Mouse (Mus musculus): ENCODE measurements around the gene Arsk. TPM values are rescaled to one million over a fixed set of nuclear protein-coding genes. Genes with fewer than 3 reads are reported as not detected.
A peak's percentile ranks its signal among the peaks of the same experiment; 100 is the strongest.

The Arsk gene
- total RNA-seq (2021): 1 to 10 TPM; 3.7 to 4.8 TPM
- long read RNA-seq, experiment 1, transcript Arsk-201 (8 exons, 3,657 nt): major isoform, 5 of 5 reads
- long read RNA-seq, experiment 1, partial matches to known transcripts: 0 of 5 reads
- long read RNA-seq, experiment 1, other reads (novel, unspliced or antisense): 0 of 5 reads
- long read RNA-seq, experiment 2, partial matches to known transcripts: 0 of 3 reads
- long read RNA-seq, experiment 2, other reads (novel, unspliced or antisense): 0 of 3 reads

DNA sequence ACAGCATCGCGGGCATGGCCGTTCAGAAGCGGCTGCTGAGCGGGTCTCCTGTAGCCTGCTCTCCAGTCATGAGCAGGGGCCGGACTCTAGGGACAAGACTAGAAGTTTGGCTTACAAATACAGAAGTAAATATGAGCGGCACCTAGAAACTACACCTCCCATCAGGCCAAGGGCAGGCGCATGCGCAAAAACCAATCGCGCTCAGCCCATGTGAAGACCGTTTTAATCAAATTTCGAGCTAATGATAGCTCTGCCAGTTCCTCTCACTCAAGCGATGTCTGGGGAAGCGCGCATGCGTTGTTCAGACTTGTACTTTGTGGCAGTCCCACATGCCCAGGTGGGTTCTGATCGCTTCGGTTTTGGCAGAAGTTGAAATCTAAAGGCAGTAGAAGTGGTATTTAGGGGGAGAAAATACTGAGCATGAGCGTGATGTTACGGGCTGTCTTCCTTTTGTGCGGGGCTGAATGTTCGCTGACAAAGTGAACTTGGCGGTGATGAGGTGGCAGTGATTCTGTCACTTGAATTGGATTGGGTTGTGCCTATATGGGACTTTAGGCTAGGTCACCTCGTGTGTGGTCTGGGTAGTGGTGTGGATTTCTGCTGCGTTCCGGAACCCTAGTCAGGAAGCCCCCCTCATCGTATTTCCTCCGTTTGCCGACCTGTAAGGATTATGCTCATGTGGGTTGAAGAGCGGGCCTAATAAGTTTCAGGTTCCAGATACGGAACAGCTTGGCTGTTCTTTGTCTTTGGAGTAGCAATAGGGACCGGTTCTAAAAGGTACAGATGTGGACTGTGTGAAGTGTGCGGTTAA is at the start of gene Arsk, which contains the start of gene Ttc37:
TSS of gene Arsk (minus strand) at position 168 of the 811 bp plus-strand sequence.
TSS of gene Ttc37 (plus strand) at position 242 of the 811 bp plus-strand sequence.
- DNase-seq (ENCODE audit: low spot score): peak; percentile 95

DNA sequence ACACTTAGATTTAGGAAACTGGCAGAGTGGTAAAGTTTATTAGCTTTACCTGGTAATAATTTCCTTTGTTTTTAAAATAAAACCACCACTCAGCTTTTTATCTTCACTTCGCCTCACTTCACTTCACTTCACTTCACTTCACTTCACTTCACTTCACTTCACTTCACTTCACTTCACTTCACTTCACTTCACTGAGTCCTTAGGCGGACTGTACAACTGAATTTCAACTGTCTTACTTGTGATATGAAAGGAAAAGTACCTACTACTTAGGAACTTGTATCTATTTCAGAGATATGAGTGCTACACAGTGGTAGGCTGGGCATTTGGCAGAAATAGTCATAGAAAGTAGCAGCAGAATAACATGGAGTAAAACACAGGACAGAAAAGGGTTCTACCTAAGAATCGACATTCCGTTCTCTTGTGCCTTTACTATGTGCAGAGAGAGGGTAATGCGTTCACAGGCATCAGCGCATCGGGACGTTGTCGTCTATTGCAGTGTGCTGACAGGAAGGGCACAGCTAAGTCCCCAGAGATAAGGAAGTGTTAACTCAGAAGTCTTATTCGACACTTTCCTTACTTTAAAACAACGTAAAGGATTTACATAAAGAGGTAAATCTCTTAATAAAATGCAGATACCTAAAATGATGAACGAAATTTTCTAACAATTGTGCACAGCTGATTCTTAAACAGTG is 42.8 kb upstream of the Arsk start:
- no peak for DNase-seq (ENCODE audit: low spot score)

DNA sequence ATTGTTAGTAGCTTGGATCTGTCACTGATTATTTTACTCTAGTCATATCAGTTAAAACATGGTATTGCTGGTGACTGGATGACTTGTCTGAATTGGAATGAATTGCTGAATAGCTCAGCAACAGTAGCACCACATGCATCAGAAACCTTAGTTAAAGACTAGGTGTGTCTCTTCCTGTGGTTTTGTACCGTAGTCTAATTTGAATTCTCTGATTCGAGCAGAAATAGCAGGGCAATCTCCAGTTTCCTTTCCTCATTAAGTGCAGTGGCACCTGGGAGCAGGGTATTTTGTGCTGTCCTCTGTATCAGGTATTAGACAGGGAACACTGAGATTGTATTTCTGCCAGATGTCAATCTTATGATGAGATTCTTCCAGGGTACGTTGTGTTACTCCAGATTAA is 40.4 kb upstream of the Arsk start:
- no peak for DNase-seq (ENCODE audit: low spot score)

DNA sequence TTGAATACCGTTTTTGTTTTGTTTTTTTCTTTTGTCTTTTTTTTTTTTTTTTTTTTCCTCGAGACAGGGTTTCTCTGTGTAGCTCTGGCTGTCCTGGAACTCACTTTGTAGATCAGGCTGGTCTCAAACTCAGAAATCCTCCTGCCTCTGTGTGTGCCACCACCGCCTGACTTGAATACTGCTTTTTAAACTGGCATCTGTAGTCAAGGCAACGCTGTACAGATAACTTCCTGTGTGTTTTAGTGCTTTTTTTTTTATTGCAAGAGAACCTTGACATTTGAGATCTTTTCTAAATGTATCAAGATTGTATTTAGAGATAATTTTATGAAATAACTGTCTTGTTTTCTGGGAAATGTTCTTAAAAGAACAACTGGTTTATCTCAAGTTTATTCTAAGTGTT is 34.0 kb upstream of the Arsk start:
- no peak for DNase-seq (ENCODE audit: low spot score)

DNA sequence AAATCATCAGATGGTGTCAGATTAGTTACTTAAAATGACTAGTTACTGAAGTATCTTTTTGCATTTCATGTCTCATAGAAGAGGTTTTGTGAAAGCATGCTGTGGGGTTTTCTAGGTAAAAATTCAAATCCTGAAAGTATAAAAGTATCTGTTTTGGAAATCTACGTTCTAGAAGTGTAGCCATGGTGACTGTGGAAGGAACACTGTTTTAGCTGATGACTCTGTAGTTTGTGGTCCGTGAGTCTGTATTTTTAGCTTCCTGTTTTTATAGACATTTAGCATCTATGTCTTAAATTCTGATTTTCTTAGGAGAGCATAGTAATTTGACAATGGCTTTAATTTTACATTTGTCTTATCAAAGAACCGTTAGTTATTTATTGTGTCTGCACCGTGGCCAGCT is 30.3 kb upstream of the Arsk start:
- DNase-seq (ENCODE audit: low spot score): no peak

DNA sequence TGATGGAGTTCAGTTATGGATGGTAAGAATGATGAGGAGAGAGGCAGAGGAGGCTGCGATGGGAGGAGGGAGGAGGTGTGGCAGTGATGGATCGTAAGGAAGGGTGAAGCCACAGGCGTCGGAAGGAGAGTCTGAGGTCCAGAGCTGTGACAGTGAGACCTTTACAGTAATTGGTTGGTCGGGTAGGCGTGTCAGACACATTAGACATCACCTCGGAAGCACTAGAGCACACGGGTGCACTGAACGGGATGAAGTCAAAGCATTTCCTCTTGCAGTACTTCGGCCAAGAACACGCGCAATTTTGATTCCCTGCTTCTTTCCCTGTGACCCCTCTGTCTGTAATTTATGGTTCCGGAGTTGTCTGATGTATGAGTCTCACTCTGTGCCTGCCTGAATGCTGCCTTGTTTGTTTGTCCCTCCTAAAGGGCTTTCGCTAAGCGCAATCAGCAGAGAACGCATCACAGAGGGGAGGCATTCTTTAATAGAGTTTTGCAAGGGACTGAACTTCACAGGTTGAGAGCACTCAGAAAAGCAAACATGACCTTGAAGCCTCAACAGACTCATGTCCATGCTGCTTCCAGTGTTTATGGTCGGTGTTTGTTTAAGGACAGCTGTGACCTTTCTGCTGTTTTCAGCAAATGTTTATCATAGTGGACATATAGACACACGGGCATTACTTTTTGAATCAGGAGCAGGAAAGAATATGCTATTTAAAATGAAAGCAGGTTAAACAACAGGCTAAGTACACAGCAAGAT is 10.8 kb upstream of the Arsk start:
- no peak for DNase-seq (ENCODE audit: low spot score)

DNA sequence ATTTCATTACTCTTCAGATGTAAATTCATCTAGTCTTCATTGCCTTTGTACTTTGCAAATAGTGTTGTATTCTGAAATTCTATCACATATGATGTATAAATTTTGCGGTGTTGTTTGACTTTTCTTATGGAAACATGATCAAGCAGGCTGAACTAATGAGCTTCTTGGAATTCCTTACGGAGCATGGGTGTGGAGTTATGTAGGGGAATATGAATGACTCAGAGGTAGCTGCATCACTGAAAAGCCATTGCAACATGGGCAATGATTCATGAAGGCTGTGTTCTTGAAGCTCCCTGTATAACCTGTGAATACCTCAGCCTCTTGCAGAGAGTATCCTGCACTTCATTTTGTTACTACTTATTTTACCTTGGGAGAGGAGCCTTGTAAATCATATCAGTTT is 3.5 kb upstream of the Arsk start:
- no peak for DNase-seq (ENCODE audit: low spot score)

DNA sequence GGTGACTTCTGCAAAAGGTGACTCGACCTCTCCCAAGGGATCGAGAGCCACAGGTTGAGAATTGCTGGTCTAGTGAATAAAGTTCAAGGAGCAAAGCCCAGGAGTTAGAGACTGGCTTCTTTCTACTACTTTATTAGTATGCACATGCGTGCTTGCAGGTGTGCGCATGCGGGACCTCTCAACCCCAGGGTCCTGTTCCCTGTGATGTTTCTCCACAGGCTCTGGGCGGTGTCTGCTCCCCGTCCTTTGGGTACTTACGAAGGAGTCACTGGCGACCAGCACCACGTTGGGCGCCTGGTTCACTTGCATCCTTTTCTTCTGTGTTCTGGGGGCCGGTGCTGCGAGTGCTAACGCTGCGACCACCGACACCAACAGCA is 356 bp downstream of the Arsk start:
- DNase-seq (ENCODE audit: low spot score): no peak

DNA sequence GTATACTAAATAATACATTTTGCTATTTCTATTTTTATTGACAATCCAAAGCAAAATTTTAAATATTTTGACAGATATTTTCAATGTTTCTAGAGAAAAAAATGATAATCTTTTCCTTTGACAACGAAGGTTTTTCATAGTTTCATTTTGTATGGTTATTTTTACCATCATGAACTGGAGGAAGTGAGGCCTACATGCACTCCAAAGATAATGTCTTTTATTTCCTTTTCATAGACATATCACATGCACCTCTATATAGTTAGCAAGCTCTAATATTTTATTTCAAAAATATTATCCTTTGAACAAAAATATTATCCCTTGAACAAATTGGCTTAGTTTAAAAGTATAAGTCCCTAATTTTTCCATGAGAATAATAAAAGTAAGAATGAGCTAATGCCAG is 24.1 kb downstream of the Arsk start:
- DNase-seq (ENCODE audit: low spot score): no peak

DNA sequence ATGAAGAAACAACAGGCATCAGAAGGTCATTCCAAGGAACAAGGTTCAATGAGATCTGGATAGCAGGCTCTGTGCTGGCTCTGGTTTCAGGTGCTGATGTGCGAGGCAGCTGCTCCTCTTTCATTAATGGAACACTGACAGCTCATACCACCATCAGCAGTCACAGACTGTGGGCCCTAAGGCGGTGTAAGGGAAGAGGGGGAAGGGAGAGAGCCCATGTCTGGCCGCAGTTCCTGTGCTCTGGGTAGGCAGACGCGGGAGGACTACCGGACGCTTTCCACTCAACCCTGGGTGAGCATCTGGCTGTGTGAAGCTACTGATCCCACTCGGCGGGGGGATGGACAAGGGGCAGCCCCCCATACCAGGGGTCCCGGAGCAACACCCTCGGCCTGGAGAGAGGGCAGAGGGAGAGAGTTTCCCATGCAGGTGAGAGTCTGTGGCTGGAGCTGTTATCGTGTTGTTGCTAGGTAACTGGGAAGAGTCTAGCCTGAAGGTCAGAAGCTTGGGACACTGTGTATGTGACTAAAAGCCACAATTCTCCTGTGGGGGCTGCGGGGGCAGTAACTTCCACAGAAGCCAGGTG is 34.0 kb downstream of the Arsk start:
- DNase-seq (ENCODE audit: low spot score): no peak

DNA sequence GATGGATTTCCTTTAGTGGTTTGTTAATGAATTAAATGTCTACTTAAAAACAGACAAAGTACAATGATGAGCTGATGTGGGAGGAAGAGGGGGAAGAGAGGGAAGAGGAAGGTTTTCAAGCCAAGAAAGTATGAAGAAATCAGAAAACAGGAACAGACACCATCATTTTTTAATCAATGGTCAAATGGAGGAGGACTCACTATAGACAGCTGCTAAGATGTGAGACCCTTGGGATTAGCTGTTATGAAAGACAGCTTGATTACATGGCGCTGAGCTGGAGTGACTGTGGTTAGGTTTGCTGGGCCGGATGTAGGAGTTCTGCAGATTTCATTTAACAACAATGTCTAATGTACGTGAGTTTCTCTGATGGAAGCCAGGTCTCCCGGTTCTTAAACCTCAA is 34.9 kb downstream of the Arsk start:
- DNase-seq (ENCODE audit: low spot score): no peak

DNA sequence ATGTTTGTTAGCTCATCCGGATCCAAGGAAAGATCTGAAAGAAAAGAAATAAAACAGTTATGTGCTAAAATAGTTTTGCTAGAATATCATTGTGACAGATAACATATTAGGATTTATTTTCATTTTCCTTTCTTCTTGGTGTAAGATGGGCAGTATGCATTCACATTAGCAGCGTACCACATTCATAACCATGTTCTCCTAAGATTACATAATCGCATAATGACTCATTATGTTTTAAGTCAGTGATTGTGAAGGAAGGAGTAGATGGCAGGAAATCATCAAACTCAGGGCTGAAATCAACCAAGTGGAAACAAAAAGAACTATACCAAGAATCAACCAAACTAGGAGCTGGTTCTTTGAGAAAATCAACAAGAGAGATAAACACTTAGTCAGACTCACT is 35.9 kb downstream of the Arsk start:
- no peak for DNase-seq (ENCODE audit: low spot score)

DNA sequence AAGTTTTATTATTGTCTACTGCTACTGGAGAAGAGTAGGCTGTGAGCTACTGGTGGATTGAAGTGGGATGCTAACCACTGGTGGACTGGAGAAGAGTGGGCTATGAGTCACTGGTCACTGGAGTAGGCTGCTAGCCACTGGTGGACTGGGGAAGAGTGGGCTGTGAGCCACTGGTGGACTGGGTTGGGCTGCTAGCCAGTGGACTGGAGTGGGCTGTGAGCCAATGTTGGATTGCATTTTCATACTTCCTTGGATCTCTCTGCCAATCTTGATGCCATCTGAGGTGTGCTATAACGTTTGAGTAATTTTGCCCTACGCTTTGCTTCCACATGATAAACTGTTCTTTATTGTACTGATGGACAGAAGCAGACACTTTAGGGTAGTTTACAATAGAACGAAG is 36.3 kb downstream of the Arsk start:
- no peak for DNase-seq (ENCODE audit: low spot score)

DNA sequence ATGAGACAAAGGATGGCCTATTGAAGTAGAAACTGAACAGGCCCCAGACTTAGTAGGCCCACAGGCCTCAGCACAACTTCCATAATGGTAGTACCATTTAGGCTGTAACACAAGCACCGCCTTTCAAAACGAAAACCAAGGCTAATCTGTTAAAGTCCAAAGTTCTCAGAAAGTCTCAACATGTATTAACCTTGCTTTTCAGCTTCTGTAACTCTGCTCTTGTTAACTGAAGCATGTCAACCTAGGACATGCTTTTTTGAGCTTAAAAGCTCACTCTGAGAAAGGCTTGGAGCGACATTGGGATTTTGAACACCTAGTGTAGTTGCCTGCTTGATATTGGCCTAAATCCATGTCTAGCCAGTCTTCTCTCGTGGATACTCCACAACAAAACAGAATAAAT is 38.9 kb downstream of the Arsk start:
- DNase-seq (ENCODE audit: low spot score): no peak

DNA sequence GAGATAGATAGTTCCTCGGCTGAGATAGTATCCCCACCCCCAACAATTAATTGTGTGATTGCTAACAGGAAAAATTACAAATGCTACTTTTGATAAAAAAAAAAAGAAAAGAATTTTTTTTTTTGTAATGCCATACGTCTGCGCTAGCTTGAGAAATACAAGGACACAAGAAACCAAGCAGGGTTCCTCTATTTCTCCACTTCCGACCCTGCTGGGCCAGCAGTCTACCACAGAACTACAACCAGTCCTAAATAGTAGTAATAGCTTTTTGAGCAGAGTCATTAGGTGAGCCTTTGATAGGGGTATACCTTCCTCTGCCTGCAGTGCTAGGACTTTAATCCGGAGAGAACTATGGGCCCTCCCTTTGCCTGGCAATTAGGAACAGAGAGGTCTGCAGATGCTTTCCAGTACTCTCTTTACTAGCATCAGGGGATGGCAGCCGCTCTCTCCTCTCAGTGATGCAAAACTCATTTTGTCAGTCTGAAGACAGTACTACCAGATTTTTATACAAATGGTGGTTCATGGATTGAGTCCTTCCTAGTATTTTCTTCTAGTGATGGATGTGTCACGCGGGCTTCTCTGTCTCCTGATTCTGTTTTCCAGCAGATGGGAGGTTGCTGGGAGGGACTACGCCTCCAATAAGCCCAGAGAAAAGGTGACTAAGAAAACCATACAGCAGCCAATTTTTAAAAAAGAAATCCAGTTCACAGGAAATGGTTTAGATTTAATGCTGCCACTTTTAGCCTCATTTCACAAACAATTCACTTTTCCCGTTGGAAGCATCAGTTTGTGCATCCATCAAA is 41.0 kb downstream of the Arsk start:
- no peak for DNase-seq (ENCODE audit: low spot score)

DNA sequence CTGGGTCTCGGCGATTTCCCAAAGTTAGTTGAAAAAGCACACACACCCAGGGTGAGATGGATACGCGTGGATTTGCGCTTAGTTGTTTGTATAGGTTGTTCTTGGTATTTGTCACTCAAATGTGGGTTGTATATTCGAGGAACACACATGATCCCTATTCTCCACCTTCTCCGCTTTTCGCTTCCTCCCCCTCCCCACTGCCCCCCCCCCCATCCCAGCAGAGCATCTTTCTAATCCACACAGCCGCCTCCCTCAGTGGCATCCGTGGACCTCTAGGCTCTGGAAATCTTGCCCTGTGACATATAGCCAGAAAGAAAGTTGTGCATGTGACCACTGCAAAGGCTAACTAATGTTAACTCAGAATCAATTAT is 41.6 kb downstream of the Arsk start, which contains the start of gene Gpr150:
TSS of gene Gpr150 (minus strand) at position 101 of the 371 bp plus-strand sequence.
- no peak for DNase-seq (ENCODE audit: low spot score)

DNA sequence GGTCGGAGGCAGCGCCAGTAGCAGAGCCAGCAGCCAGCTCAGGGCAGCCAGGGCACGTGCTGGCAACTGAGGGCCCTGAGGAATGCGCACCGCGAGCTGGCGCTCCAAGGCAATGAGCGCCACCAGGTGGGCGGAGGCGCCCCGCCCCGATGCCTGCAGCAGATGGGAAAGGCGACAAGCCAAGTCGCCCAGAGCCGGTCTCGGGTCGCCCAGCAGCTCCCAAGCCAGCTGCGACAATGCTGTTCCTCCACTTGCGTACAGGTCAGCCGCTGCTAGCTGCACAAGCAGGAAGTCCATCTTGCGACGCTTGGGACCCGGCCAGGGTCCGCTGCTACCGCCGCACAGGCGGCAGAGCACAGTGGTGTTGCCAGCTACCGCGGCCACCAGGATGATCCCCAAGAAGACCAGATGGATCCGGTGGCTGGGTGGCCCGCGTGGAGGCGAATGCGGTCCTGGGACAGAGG is 42.2 kb downstream of the Arsk start:
- DNase-seq (ENCODE audit: low spot score): peak; percentile 39

DNA sequence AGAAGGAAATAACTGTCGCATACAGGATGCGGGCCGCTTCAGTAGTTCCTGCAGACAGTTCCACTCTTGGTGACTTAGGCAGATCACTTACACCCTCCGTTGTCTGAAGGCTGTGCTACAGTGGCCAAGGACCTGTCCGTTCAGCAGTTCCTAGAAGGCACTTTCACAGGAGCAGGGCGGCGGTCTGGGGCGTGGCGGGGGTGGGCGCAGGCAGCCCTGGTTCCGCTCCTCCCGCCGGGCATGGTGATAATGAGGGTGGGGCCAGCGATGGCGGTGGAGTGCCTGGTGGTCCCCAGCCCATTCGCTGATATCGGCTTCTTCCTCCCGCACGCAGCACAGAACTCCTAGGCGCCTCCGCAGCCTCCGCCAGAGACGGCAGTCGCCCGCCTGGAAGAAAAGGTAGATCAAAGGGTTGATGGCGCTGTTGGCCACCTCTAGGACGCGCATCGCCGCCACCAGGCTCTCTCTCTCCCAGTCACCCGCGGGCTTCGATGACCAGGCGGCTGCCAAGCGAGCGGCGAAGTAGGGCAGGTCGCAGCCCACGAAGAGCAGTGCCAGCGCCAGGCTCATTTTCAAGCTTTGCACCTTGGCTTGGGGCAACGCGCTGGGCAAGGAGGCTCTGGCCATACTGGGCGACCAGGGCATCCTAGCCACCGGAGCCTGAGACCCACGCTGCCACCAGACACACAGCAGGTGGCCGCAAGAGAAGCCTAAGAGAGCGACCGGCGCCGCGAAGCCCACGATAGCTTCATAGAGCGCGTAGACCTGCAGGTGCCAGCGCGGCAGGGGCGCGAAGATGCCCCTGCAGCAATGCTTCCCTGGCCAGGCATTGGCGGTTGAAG is 42.8 kb downstream of the Arsk start:
- DNase-seq (ENCODE audit: low spot score): no peak

DNA sequence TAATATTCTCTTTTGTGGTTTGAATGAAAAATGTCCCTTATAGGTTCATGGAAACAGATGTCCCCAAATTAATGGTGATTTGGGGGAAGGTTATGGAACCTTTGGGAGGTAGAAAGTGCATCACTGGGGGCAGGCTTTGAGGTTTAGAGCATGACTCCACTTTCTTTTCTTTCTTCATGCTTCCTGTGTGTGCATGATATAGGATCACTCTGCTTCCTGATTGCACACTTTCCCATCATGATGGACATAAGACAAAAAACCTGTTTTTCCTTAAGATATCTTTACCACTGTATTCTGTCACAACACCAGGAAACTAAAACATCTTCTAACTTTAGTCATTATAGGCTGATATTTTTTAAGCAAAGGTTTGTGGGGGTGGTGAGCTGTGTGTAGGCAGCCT is 53.5 kb downstream of the Arsk start:
- no peak for DNase-seq (ENCODE audit: low spot score)

DNA sequence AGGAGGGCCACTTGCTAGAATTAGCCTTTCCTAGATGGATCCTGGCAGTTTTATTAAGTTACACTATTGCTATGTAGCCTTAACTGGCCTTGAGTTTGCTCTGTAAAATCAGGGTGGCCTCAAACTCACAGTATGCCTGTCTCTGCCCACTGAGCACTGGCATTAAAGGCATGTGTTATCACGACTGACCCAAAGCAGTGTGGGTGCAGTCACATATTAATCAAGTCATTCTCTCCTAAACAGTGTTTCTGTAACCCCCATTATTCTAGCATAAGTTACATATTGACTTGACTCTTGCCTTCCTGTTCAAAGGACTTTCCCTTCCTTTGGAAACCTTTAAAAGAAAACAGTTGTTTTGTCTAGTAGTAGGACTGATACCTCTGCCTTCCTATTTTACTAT is 56.0 kb downstream of the Arsk start:
- no peak for DNase-seq (ENCODE audit: low spot score)

Data from gastrocnemius, adult 18-20 months (tissue).